Mouse (Mus musculus) cerebellum, adult 9-11 months (tissue): ENCODE results near the gene Pitpnc1.

Experiments used
- DNase-seq: peaks from one replicate; pipeline ENCODE4 v3.0.0; 2022

Pitpnc1 gene

GRCm38 (mm10) chr11:107272351-107272975, 198.0 kb downstream of the Pitpnc1 start:
- DNase-seq: no peak

GRCm38 (mm10) chr11:107270564-107270963, 199.9 kb downstream of the Pitpnc1 start:
- no peak for DNase-seq

- no peak for DNase-seq
Measured at GRCm38 (mm10) chr11:107267522-107267921, 203.0 kb downstream of the Pitpnc1 start.

- DNase-seq: no peak
Measured at GRCm38 (mm10) chr11:107265861-107266260, 204.6 kb downstream of the Pitpnc1 start.

GRCm38 (mm10) chr11:107264889-107265615, 205.4 kb downstream of the Pitpnc1 start:
- DNase-seq: no peak

- no peak for DNase-seq
Measured at GRCm38 (mm10) chr11:107263838-107264237, 206.7 kb downstream of the Pitpnc1 start.

- no peak for DNase-seq
Measured at GRCm38 (mm10) chr11:107259428-107259827, 211.1 kb downstream of the Pitpnc1 start.

- no peak for DNase-seq
Measured at GRCm38 (mm10) chr11:107255185-107255584, 215.3 kb downstream of the Pitpnc1 start.

- DNase-seq: no peak
Measured at GRCm38 (mm10) chr11:107254181-107254580, 216.3 kb downstream of the Pitpnc1 start.

- DNase-seq: no peak
Measured at GRCm38 (mm10) chr11:107252026-107252425, 218.5 kb downstream of the Pitpnc1 start.

- DNase-seq: no peak
Measured at GRCm38 (mm10) chr11:107251460-107251859, 219.0 kb downstream of the Pitpnc1 start.

- DNase-seq: no peak
Measured at GRCm38 (mm10) chr11:107250882-107251281, 219.6 kb downstream of the Pitpnc1 start.

- DNase-seq: peak; percentile 85
Measured at GRCm38 (mm10) chr11:107248753-107249152, 221.7 kb downstream of the Pitpnc1 start.

GRCm38 (mm10) chr11:107245657-107246056, 224.8 kb downstream of the Pitpnc1 start:
- no peak for DNase-seq

- no peak for DNase-seq
Measured at GRCm38 (mm10) chr11:107243126-107243525, 227.4 kb downstream of the Pitpnc1 start.

GRCm38 (mm10) chr11:107241678-107242077, 228.8 kb downstream of the Pitpnc1 start:
- no peak for DNase-seq

- DNase-seq: no peak
Measured at GRCm38 (mm10) chr11:107238506-107238905, 232.0 kb downstream of the Pitpnc1 start.

GRCm38 (mm10) chr11:107237532-107237931, 233.0 kb downstream of the Pitpnc1 start:
- DNase-seq: no peak

GRCm38 (mm10) chr11:107233252-107233890, 237.1 kb downstream of the Pitpnc1 start:
- DNase-seq: no peak

GRCm38 (mm10) chr11:107230128-107230527, 240.4 kb downstream of the Pitpnc1 start:
- DNase-seq: no peak

GRCm38 (mm10) chr11:107226431-107226830, 244.1 kb downstream of the Pitpnc1 start:
- no peak for DNase-seq

GRCm38 (mm10) chr11:107226013-107226412, 244.5 kb downstream of the Pitpnc1 start:
- no peak for DNase-seq

GRCm38 (mm10) chr11:107225301-107225700, 245.2 kb downstream of the Pitpnc1 start:
- no peak for DNase-seq

- DNase-seq: no peak
Measured at GRCm38 (mm10) chr11:107223667-107224214, 246.8 kb downstream of the Pitpnc1 start.
